Mouse (Mus musculus) bone marrow macrophage, adult 2 months (primary cell): ENCODE data around the gene Adora3. TPM values are rescaled to one million over a fixed set of nuclear protein-coding genes. Genes with fewer than 3 reads are reported as not detected.

Experiments used
- H3K27ac ChIP-seq: 2 replicates; pipeline ENCODE4 v1.5.1; 2012; ENCODE audit warnings: low read depth, low read length; ENCODE audit not compliant: insufficient read depth
- H3K4me1 ChIP-seq: 2 replicates; pipeline ENCODE4 v1.6.1; 2012; ENCODE audit warnings: low read length; ENCODE audit not compliant: control insufficient read depth, insufficient read depth
- H3K4me3 ChIP-seq: 2 replicates; pipeline ENCODE4 v1.5.1; 2012; ENCODE audit warnings: mild to moderate bottlenecking, low read length, moderate library complexity; ENCODE audit not compliant: insufficient read depth
- CTCF ChIP-seq: IDR thresholded peaks from 2 replicates; pipeline ENCODE4 v1.5.1; 2012; ENCODE audit warnings: low read depth, mild to moderate bottlenecking, low read length, moderate library complexity
- POLR2A ChIP-seq: IDR thresholded peaks from 2 replicates; pipeline ENCODE4 v1.6.1; 2012; ENCODE audit warnings: mild to moderate bottlenecking, low read depth, low read length, borderline replicate concordance
- polyA plus RNA-seq: library from polyadenylated mRNA; stranded (reverse); fragments of >200 nt; gene quantifications from 2 replicates; pipeline ENCODE4 v1.2.4, GENCODE M21; 2012; ENCODE audit not compliant: missing spikeins, insufficient read depth, insufficient read length

Gene Adora3
- polyA plus RNA-seq, 1 experiment: 2.7 TPM

- TF ChIP-seq CTCF (no peak), POLR2A (no peak)
- Histone ChIP-seq H3K4me3 (no peak overlapping the region), H3K27ac (no peak overlapping the region), H3K4me1 (peaks cover 19% of the 10 kb centered on the region)
Measured at GRCm38 (mm10) chr3:105928195-105928569, 57.5 kb downstream of the Adora3 start.

- TF ChIP-seq CTCF: no peak
- Histone ChIP-seq H3K4me3 (no peak overlapping the region), H3K4me1 (peaks cover 19% of the 10 kb centered on the region), H3K27ac (no peak overlapping the region)
Measured at GRCm38 (mm10) chr3:105928781-105929180, 58.1 kb downstream of the Adora3 start.

DNA sequence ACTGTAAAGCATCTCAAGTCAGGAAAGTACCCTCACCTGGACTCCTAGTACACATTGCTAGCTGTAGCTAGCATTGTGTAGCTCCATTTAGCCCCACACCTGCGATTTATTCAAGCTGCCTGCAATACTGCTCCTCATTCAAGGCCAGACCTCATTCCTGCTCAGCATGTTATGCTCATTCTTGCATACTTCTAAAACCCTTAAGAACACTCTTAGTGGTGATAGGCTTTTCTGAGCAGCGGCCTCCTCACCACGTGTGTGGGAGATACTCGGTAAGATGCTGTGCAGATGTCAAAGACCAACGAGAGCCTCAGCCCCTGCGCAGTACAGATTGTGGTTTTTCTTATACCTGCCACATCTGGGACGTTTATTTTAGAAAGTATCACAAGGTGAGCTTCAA is 59.2 kb downstream of the Adora3 start:
- no peak overlapping the region for H3K4me3 ChIP-seq
- H3K4me1 ChIP-seq: peaks cover 19% of the 10 kb centered on the region
- TF ChIP-seq CTCF (no peak), POLR2A (no peak)
- no peak overlapping the region for H3K27ac ChIP-seq

- TF ChIP-seq POLR2A (no peak), CTCF (no peak)
- H3K27ac ChIP-seq: no peak overlapping the region
- no peak overlapping the region for H3K4me3 ChIP-seq
- peaks cover 19% of the 10 kb centered on the region for H3K4me1 ChIP-seq
Measured at GRCm38 (mm10) chr3:105931095-105931494, 60.4 kb downstream of the Adora3 start.

GRCm38 (mm10) chr3:105932240-105933071 is 61.8 kb downstream of the Adora3 start, which contains the start of gene I830077J02Rik:
Gene I830077J02Rik (minus strand): TSS chr3:105932664.
- TF ChIP-seq POLR2A: no peak
- no peak for TF ChIP-seq CTCF
- peak within 1 kb of the TSS; percentile 71 for H3K27ac ChIP-seq
- peaks cover 17% of the 10 kb centered on the region for H3K4me1 ChIP-seq
- H3K4me3 ChIP-seq: peak within 1 kb of the TSS; percentile 26

GRCm38 (mm10) chr3:105933926-105934325 is 63.3 kb downstream of the Adora3 start:
- H3K27ac ChIP-seq: no peak overlapping the region
- peaks cover 17% of the 10 kb centered on the region for H3K4me1 ChIP-seq
- TF ChIP-seq CTCF (no peak), POLR2A (no peak)
- H3K4me3 ChIP-seq: no peak overlapping the region

GRCm38 (mm10) chr3:105935033-105935432 is 64.4 kb downstream of the Adora3 start:
- no peak overlapping the region for H3K27ac ChIP-seq
- no peak overlapping the region for H3K4me3 ChIP-seq
- no peak for TF ChIP-seq CTCF
- no peak for TF ChIP-seq POLR2A
- peaks cover 14% of the 10 kb centered on the region for H3K4me1 ChIP-seq

DNA sequence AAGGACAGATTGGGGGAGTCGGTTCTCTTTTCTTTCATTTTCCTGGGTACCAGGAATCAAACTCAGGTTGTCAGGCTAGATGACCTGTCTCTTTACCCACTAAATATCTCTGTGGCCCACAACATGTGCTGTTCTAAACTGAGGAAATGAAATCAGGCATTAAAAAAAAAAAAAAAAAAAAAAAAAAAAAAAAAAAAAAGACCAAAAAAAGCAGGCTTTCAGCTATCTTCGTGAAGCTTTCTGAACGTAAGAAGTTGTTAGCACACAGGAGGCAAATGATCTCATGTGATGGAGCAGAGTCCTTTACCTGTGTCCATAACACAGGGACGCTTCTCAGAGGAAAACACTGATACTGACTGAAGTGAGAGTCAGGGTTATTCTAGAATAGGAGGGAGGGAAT is 65.5 kb downstream of the Adora3 start:
- Histone ChIP-seq H3K4me1 (peaks cover 12% of the 10 kb centered on the region), H3K27ac (no peak overlapping the region), H3K4me3 (no peak overlapping the region)
- TF ChIP-seq CTCF (no peak), POLR2A (no peak)

- Histone ChIP-seq H3K4me3 (no peak overlapping the region), H3K4me1 (peaks cover 10% of the 10 kb centered on the region), H3K27ac (no peak overlapping the region)
- TF ChIP-seq CTCF (no peak), POLR2A (no peak)
Measured at GRCm38 (mm10) chr3:105951348-105951747, 80.7 kb downstream of the Adora3 start.

GRCm38 (mm10) chr3:105957235-105957634 is 86.6 kb downstream of the Adora3 start:
- H3K4me3 ChIP-seq: no peak overlapping the region
- TF ChIP-seq CTCF (no peak), POLR2A (no peak)
- no peak overlapping the region for H3K27ac ChIP-seq
- H3K4me1 ChIP-seq: peaks cover 12% of the 10 kb centered on the region
